Mouse (Mus musculus) embryonic facial prominence, embryonic 11.5 days (tissue): ENCODE data around the gene Gars. TPM values are rescaled to one million over a fixed set of nuclear protein-coding genes. Genes with fewer than 3 reads are reported as not detected.

ENCODE experiments used
- ATAC-seq: fragments of 200-750 bp; cut with Nextera tagmentation; replicated peaks from 2 replicates; pipeline ENCODE4 v1.8.0; 2017; ENCODE audit warnings: low read depth; ENCODE audit not compliant: insufficient number of reproducible peaks, low FRiP score, low TSS enrichment
- DNase-seq: peaks from one replicate; pipeline ENCODE4 v3.0.0-alpha.2; 2015; ENCODE audit warnings: low spot score
- H3K27ac ChIP-seq: fragments of 300-500 bp; sonication (generic); replicated peaks from 2 replicates; pipeline ENCODE4 v1.5.1; 2014; ENCODE audit warnings: mild to moderate bottlenecking, low read depth, low read length, control low read depth
- H3K27me3 ChIP-seq: fragments of 300-500 bp; sonication (generic); 2 replicates; pipeline ENCODE4 v1.6.1; 2014; ENCODE audit warnings: mild to moderate bottlenecking, low read length, moderate library complexity, mixed read lengths; ENCODE audit not compliant: control insufficient read depth, insufficient read depth
- H3K36me3 ChIP-seq: fragments of 300-500 bp; sonication (generic); replicated peaks from 2 replicates; pipeline ENCODE4 v1.6.1; 2014; ENCODE audit warnings: low read depth, mild to moderate bottlenecking, low read length, moderate library complexity, mixed read lengths; ENCODE audit not compliant: control insufficient read depth, insufficient read depth
- H3K4me1 ChIP-seq: fragments of 300-500 bp; sonication (generic); 2 replicates; pipeline ENCODE4 v1.6.1; 2014; ENCODE audit warnings: low read length, mixed read lengths; ENCODE audit not compliant: control insufficient read depth, insufficient read depth
- H3K4me2 ChIP-seq: fragments of 300-500 bp; sonication (generic); 2 replicates; pipeline ENCODE4 v1.6.1; 2014; ENCODE audit warnings: low read depth, mild to moderate bottlenecking, control low read depth, low read length, moderate library complexity
- H3K4me3 ChIP-seq: fragments of 300-500 bp; sonication (generic); 2 replicates; pipeline ENCODE4 v1.5.1; 2014; ENCODE audit warnings: low read depth, low read length, control low read depth
- H3K9ac ChIP-seq: fragments of 300-500 bp; sonication (generic); replicated peaks from 2 replicates; pipeline ENCODE4 v1.6.1; 2014; ENCODE audit warnings: mild to moderate bottlenecking, control low read depth, low read length
- H3K9me3 ChIP-seq: fragments of 300-500 bp; sonication (generic); replicated peaks from 2 replicates; pipeline ENCODE4 v1.6.1; 2016; ENCODE audit warnings: mild to moderate bottlenecking, low read length, inconsistent platforms, mixed read lengths; ENCODE audit not compliant: control insufficient read depth
- WGBS: fragments of 180-500 bp; shearing (Covaris S2); extraction: QIAGEN DNeasy Blood & Tissue Kit; methylation state at CpG from one replicate; pipeline ENCODE4 v1.1.7; 2014; 5-methylcytosine and 5-hydroxymethylcytosine counted together
- polyA plus RNA-seq: library from polyadenylated mRNA; unstranded; fragments of >200 nt; fragmentation: Nextera tagmentation; extraction: Ambion mirVana; gene quantifications from 2 replicates; pipeline ENCODE4 v1.2.1, GENCODE M21; 2014

Gene Gars
- polyA plus RNA-seq, 1 experiment from 2014 or later = 196 TPM

- H3K36me3 ChIP-seq = no peaks in the 10 kb centered on the region
- H3K27ac ChIP-seq = no peak overlapping the region
- no peaks in the 10 kb centered on the region for H3K9me3 ChIP-seq
- H3K27me3 ChIP-seq = no peaks in the 10 kb centered on the region
- DNase-seq (no peak), ATAC-seq (no peak)
- H3K4me1 ChIP-seq = no peaks in the 10 kb centered on the region
- no peak overlapping the region for H3K4me3 ChIP-seq
- no peak overlapping the region for H3K4me2 ChIP-seq
- WGBS = 45% methylated on average over 4 of the region's 4 CpGs
- H3K9ac ChIP-seq = no peak overlapping the region
These were observed 52.8 kb downstream of the Gars start for GRCm38 (mm10) chr6:55090639-55091038.

DNA sequence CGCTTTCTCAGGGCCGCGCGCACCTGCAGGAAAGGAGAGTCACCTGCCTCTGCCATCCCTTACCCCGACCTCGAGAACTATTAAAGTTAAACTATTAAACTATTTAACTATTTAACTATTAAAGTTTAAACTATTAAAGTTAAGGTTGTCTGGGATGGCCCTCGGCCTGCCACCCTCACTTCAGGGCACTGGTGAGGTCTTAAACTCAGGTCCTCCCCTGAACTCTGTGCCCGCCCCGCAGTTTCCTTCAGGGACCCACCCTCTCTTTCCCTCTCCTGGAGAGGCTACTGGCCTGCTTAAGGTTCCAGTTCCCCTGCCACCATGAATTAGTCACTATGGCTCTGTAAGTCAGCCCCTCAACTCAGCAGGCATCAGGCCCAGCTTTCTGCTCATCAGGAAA is 53.6 kb downstream of the Gars start:
- Histone ChIP-seq H3K27me3 (no peaks in the 10 kb centered on the region), H3K9ac (no peak overlapping the region), H3K4me1 (no peaks in the 10 kb centered on the region), H3K27ac (no peak overlapping the region), H3K9me3 (no peaks in the 10 kb centered on the region), H3K36me3 (no peaks in the 10 kb centered on the region), H3K4me2 (no peak overlapping the region), H3K4me3 (no peak overlapping the region)
- DNase-seq (no peak), ATAC-seq (no peak)
- WGBS = 88% methylated on average over 9 of the region's 9 CpGs

DNA sequence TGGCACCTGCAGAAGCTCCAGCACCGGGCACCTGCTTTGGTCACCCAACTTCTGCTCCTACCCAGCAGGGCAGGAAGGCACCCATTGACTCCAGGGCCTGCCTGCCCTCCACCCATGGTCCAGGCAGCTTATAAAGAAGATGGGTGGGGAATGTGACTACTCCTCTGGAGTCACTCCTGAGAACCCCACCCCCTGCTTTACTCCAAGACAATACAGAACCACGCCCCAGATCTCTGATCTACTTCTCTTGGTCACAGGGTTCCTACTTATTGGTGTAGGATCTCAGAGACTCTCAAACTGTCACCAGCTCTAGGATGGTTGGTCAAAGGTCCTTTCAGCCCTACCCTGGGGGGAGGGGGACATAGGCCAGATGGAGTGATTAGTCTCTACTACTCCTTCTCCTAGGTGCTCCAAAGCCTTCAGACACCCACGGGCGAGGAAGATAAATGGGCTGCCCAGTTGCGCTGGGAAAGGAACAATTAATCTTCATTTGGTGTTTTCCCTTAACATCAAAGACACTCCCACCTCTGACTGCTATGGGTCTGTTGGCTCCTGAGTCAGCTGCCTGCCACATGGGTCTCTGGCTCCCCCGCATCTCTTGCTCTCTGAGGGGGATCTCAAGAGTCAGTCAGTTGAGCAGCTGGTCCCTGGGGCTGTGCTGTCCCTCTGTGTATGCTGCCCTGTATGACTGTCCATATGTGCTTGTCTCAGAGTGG is 55.8 kb downstream of the Gars start:
- H3K9ac ChIP-seq = no peak overlapping the region
- H3K27me3 ChIP-seq = no peaks in the 10 kb centered on the region
- H3K9me3 ChIP-seq = no peaks in the 10 kb centered on the region
- ATAC-seq (no peak), DNase-seq (no peak)
- H3K4me1 ChIP-seq = no peaks in the 10 kb centered on the region
- no peak overlapping the region for H3K4me3 ChIP-seq
- 82% methylated on average over 6 of the region's 6 CpGs for WGBS
- no peaks in the 10 kb centered on the region for H3K36me3 ChIP-seq
- H3K4me2 ChIP-seq = no peak overlapping the region
- no peak overlapping the region for H3K27ac ChIP-seq

DNA sequence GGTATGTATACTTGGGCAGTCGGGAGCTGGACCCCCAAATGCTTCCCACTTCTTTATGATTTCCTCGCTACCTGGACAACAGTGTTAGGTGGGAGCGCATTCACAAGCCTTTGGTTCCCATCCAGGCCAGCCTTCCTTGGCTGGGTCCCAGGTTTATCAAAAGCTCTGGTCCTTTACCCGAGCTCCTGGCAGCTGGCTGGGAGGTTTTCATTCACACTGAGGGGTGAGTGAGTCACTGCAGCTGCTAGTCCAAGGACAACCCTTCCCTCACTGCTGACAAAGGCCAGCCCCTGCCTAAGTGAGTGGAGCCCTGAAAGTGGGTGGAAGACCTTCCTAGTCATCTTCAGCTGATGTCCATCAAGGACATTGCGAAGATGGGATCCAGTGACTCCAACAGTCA is 60.2 kb downstream of the Gars start:
- Histone ChIP-seq H3K4me3 (no peak overlapping the region), H3K9ac (no peak overlapping the region), H3K36me3 (no peaks in the 10 kb centered on the region), H3K27me3 (no peaks in the 10 kb centered on the region), H3K9me3 (no peaks in the 10 kb centered on the region), H3K27ac (no peak overlapping the region), H3K4me1 (no peaks in the 10 kb centered on the region), H3K4me2 (no peak overlapping the region)
- no peak for DNase-seq
- no peak for ATAC-seq
- WGBS = 84% methylated on average over 5 of the region's 5 CpGs

GRCm38 (mm10) chr6:55098603-55099002 is 60.8 kb downstream of the Gars start:
- Histone ChIP-seq H3K36me3 (no peaks in the 10 kb centered on the region), H3K4me2 (no peak overlapping the region), H3K4me3 (no peak overlapping the region), H3K27me3 (no peaks in the 10 kb centered on the region), H3K9me3 (no peaks in the 10 kb centered on the region), H3K27ac (no peak overlapping the region), H3K4me1 (no peaks in the 10 kb centered on the region), H3K9ac (no peak overlapping the region)
- ATAC-seq (no peak), DNase-seq (no peak)
- 82% methylated on average over 5 of the region's 5 CpGs for WGBS

DNA sequence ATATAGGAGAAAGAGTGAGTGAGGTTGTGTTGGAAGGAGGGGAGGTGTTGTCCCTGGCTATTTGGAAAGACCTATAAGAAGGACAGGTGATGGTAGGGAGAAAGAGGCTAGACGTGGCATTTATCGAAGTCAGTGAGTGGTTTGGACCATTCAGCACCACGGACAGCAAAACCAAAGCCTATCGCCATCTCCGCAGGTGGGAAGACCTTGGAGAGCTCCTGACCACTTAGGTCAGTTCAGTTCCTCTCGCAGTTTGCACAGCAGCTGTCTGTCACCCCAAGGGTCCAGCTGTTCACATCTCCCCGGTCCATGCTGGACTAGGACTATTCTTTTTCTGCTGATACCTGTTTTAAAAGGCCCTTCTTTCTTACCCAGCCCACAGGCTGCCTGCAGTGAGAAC is 70.6 kb downstream of the Gars start:
- no peak overlapping the region for H3K4me3 ChIP-seq
- WGBS = 13% methylated on average over 7 of the region's 7 CpGs
- no peak overlapping the region for H3K4me2 ChIP-seq
- no peaks in the 10 kb centered on the region for H3K4me1 ChIP-seq
- DNase-seq = peak; percentile 89
- no peak; the same call in 1 of the 2 replicates for ATAC-seq
- H3K27ac ChIP-seq = no peak overlapping the region
- H3K36me3 ChIP-seq = no peaks in the 10 kb centered on the region
- H3K27me3 ChIP-seq = no peaks in the 10 kb centered on the region
- no peak overlapping the region for H3K9ac ChIP-seq
- H3K9me3 ChIP-seq = no peaks in the 10 kb centered on the region

DNA sequence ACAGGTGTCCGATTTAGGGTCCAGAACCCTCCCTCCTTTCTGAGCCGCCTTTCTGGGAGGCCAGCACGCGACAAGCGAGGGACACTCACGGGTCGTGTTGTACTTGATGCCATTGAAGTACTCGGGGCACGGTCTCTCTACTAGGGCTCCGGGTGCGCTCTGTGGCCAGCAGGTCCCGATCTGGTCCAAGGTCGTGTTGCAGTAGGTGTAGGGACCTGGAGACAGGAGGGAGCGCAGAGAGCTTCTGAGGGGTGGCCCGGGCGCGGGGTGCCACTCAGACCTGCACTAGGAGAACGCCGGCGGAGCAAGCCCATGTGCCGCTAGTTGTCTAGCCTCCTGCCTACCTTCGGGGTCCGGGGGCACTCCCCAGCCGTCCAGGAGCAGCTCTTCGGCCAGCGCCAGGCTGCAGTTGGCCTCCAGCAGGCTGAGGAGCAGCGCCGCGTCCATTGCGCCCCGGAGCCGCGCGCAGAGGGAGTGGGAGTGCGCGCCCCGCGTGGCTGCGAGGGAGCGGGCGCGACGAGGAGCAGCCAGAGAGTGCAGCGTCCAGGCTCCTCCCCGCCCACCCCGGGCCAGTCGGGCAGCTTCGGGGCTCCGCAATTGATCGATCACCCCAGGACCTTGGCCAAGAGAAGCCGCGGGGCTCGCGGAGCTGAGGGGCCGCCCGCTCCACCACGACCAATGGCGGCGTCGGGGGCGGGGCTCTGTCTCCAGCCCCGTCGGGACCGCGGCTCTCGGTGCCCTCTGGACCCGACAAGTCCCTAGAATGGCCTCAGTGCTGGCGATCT is 79.7 kb downstream of the Gars start:
- under 1% methylated on average over 59 of the region's 68 CpGs for WGBS

DNA sequence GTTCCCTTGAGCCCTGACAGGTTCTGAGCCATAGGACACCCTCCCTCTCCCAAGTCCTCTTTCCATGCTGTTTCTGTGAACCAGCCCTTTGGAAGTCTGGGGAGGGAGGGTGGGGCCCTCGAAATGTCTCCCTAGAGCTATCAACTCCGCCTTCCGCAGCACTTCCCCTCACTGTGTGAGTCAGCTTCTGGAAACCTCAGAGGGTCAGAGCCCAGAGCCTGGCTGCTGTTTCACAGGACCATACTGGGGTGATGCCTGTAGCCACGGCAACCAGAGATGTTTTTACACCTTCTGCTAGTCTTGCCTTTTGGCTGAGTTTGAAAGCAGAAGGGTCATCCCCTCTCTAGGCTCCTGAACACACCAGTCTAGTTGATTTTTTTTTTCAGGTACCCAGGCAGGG is 85.2 kb downstream of the Gars start:
- Histone ChIP-seq H3K4me1 (no peaks in the 10 kb centered on the region), H3K9me3 (no peaks in the 10 kb centered on the region), H3K9ac (no peak overlapping the region), H3K4me3 (no peak overlapping the region), H3K4me2 (no peak overlapping the region), H3K27me3 (peaks cover 3% of the 10 kb centered on the region), H3K27ac (no peak overlapping the region), H3K36me3 (no peaks in the 10 kb centered on the region)
- DNase-seq (no peak), ATAC-seq (no peak)
- 50% methylated on average over 4 of the region's 4 CpGs for WGBS

More for the DNA sequence above, 79.7 kb downstream of the Gars start:
- H3K9me3 ChIP-seq = no peaks in the 10 kb centered on the region
- ATAC-seq = peak; percentile 52; the same call in 1 of the 2 replicates
- no peak overlapping the region for H3K9ac ChIP-seq
- peak; percentile 30 for DNase-seq
- H3K4me2 ChIP-seq = peak overlapping the region; percentile 68
- H3K36me3 ChIP-seq = no peaks in the 10 kb centered on the region
- no peak overlapping the region for H3K27ac ChIP-seq
- peaks cover 32% of the 10 kb centered on the region for H3K27me3 ChIP-seq
- no peaks in the 10 kb centered on the region for H3K4me1 ChIP-seq
- H3K4me3 ChIP-seq = peak overlapping the region; percentile 47
